Mouse (Mus musculus): ENCODE data around the gene Rsbn1l. TPM values are rescaled to one million over a fixed set of nuclear protein-coding genes. Genes with fewer than 3 reads are reported as not detected.
"Not testable (repeated sequence)": the region's sequence is repeated elsewhere in the genome, so short reads cannot be mapped to it uniquely, and the experiment has no call there.

Rsbn1l gene
- polyA plus RNA-seq, 1 experiment: 6.1 TPM

DNA sequence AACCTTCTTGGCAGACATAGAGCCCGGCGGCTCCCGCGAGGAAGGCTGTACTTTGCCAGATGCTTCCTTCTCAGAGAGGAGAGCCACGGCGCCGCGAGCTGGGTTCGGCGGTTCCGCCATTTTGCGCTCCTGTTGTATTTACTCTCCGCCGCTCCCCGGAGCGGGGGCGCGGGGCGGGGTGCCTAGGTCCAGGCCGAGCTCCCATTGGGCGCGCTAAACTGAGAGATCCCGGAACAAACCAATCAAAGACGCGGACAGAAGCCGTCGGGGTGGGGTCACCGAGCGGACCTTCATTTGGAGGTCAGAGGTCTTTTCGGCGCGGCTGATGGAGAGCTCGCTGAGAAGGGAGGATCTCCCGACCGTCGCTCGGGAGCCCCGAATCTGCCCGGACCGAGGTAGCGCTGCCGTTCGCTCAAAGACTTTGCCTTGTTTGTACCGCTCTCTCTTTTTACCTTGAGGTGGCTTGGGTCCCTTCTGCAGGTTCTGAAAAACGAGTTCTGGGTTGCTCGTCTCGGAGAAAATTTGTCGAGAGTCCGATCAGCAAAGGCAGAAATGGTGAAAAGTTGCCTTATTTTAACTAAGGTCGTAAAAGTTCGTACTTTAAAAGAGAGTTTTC lies 4.4 kb downstream of the Rsbn1l start:
- DNase-seq (ENCODE audit: low read depth in 1 of 2, low spot score in 2 of 2): peak; percentile 90 to 96
- WGBS: under 1% methylated on average over 51 of the region's 51 CpGs
- no peaks in the 10 kb centered on the region for H3K36me3 ChIP-seq (ENCODE audit: control insufficient read depth, insufficient read depth, low read length)
- peak overlapping the region; percentile 93 for H3K4me3 ChIP-seq (ENCODE audit: extremely low read depth, insufficient read depth, insufficient read length)
- H3K4me1 ChIP-seq (ENCODE audit: control insufficient read depth, insufficient read depth, insufficient read length): peaks cover 26% of the 10 kb centered on the region
- no peaks in the 10 kb centered on the region for H3K27me3 ChIP-seq (ENCODE audit: control insufficient read depth, insufficient read depth, low read length)
- H3K27ac ChIP-seq (ENCODE audit: insufficient read depth, low read length): peak overlapping the region; percentile 97
- TF ChIP-seq CTCF (IDR thresholded peaks at IDR 0.05; ENCODE audit: extremely low read depth, insufficient read depth, insufficient read length, insufficient replicate concordance): no peak; the same call in 1 of the 2 replicates
- peak; percentile 57 for TF ChIP-seq POLR2A (IDR thresholded peaks at IDR 0.05; ENCODE audit: low read depth, low read length)

DNA sequence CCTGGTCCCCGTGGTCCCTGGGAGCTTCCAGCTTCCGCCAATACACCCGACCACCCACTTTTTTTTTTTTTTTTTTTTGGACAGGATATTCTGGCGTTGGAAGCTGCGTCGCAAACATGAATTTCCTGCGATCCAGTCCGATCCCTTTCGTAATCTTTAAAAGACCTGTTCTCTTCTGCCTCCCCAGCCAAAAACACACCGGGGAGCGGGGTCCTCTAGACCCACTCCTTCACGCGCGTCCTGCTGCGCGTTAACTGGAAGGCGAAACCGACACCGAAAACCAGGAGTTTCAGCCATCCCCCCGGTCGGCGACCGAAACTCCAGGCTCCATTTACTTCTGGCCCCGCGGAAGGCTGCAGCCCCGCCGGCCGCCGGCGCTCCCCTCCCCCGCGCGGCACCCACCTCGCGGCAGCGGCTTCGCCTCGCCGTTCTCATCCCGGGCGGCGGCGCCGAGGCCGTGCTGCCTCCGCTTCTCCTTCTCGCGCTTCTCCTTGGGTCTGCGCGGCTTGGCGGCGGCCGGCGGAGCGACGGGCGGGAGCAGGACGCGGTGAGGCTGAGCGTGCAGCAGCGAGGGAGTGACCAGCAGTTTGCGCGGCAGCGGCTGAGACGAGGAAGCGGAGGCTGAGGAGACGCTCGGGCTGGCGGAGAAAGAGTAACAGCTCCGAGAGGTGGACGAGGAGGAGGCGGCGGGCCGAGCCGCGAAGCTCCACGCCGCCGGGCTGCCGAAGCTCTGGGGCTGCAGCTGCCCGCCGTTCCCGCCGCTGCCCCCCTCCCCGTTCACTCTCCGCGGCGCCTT lies 5.1 kb downstream of the Rsbn1l start:
- peak in 1 of 2 experiments; percentile 43 for DNase-seq (ENCODE audit: low read depth in 1 of 2, low spot score in 2 of 2)
- H3K4me1 ChIP-seq (ENCODE audit: control insufficient read depth, insufficient read depth, insufficient read length): peaks cover 26% of the 10 kb centered on the region
- TF ChIP-seq CTCF (IDR thresholded peaks at IDR 0.05; ENCODE audit: extremely low read depth, insufficient read depth, insufficient read length, insufficient replicate concordance): no peak
- TF ChIP-seq POLR2A (IDR thresholded peaks at IDR 0.05; ENCODE audit: low read depth, low read length): no peak
- H3K4me3 ChIP-seq (ENCODE audit: extremely low read depth, insufficient read depth, insufficient read length): peak overlapping the region; percentile 89
- no peaks in the 10 kb centered on the region for H3K27me3 ChIP-seq (ENCODE audit: control insufficient read depth, insufficient read depth, low read length)
- no peaks in the 10 kb centered on the region for H3K36me3 ChIP-seq (ENCODE audit: control insufficient read depth, insufficient read depth, low read length)
- peak overlapping the region; percentile 97 for H3K27ac ChIP-seq (ENCODE audit: insufficient read depth, low read length)
- under 1% methylated on average over 85 of the region's 88 CpGs for WGBS

DNA sequence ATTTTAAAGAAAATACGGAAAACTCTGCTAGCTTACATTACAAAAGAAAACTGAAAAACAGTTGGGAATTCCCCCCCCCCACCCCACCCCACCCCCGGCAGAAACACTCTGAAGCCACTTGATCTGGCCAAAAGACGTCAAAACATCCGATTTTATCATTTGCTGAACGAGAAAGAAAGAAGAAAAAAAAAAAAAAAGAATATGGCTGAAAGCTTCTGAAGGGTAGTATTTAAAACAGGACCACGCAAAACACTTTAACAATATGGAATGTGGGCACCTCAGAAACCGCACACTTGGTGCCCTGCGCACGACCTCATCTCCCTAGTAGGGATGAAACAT lies 5.7 kb downstream of the Rsbn1l start:
- TF ChIP-seq POLR2A (IDR thresholded peaks at IDR 0.05; ENCODE audit: low read depth, low read length) (no peak), CTCF (IDR thresholded peaks at IDR 0.05; ENCODE audit: extremely low read depth, insufficient read depth, insufficient read length, insufficient replicate concordance) (no peak)
- peak overlapping the region; percentile 89 for H3K4me3 ChIP-seq (ENCODE audit: extremely low read depth, insufficient read depth, insufficient read length)
- WGBS: 0% methylated on average over 9 of the region's 9 CpGs
- no peaks in the 10 kb centered on the region for H3K36me3 ChIP-seq (ENCODE audit: control insufficient read depth, insufficient read depth, low read length)
- no peaks in the 10 kb centered on the region for H3K27me3 ChIP-seq (ENCODE audit: control insufficient read depth, insufficient read depth, low read length)
- H3K4me1 ChIP-seq (ENCODE audit: control insufficient read depth, insufficient read depth, insufficient read length): peaks cover 26% of the 10 kb centered on the region
- DNase-seq (ENCODE audit: low read depth in 1 of 2, low spot score in 2 of 2): no peak
- peak overlapping the region; percentile 97 for H3K27ac ChIP-seq (ENCODE audit: insufficient read depth, low read length)

DNA sequence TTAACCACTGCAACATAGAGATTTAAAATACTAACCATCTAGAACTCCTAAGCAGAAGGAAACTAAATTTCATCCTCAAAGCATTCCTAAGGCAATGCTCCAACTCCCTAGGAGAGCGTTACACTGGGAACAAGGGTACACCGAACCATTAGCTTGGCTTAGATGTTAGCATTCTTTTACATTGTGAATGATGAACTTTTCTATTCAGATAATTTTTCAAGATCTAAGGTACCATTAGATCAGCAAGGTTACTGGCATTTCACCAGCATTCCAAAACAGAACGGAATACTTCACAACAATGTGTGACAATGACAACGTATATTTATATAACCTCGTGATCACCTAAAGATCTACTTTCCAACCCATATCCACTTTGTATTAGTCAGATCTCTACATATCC lies 6.1 kb downstream of the Rsbn1l start:
- no peak overlapping the region for H3K27ac ChIP-seq (ENCODE audit: insufficient read depth, low read length)
- peaks cover 28% of the 10 kb centered on the region for H3K4me1 ChIP-seq (ENCODE audit: control insufficient read depth, insufficient read depth, insufficient read length)
- DNase-seq (ENCODE audit: low read depth in 1 of 2, low spot score in 2 of 2): no peak
- TF ChIP-seq POLR2A (IDR thresholded peaks at IDR 0.05; ENCODE audit: low read depth, low read length) (no peak), CTCF (IDR thresholded peaks at IDR 0.05; ENCODE audit: extremely low read depth, insufficient read depth, insufficient read length, insufficient replicate concordance) (no peak)
- 5% methylated on average over 5 of the region's 5 CpGs for whole genome bisulfite sequencing
- H3K36me3 ChIP-seq (ENCODE audit: control insufficient read depth, insufficient read depth, low read length): no peaks in the 10 kb centered on the region
- no peaks in the 10 kb centered on the region for H3K27me3 ChIP-seq (ENCODE audit: control insufficient read depth, insufficient read depth, low read length)
- H3K4me3 ChIP-seq (ENCODE audit: extremely low read depth, insufficient read depth, insufficient read length): peak overlapping the region; percentile 25; the same call in 1 of the 2 replicates

DNA sequence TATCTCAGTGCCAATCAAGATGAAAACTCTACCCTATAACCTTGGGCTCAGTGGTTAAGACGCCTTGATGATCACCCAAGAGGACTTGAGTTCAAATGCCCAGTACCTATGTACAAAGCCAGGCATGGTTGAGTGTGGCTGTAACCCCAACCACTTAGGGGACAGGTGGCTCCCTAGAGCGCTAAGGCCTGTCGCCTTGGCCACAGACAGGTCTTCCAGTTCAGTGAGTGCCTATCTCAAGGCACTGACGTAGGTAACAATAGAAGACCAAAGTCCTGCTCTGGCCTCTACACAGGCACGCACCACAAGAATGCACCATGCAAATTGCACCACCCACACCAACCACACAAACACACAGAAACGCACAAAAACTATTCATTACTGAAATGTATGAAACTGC lies 9.3 kb downstream of the Rsbn1l start:
- DNase-seq (ENCODE audit: low read depth in 1 of 2, low spot score in 2 of 2): no peak
- H3K27ac ChIP-seq (ENCODE audit: insufficient read depth, low read length): no peak overlapping the region
- 46% methylated on average over 6 of the region's 6 CpGs for WGBS
- peaks cover 28% of the 10 kb centered on the region for H3K4me1 ChIP-seq (ENCODE audit: control insufficient read depth, insufficient read depth, insufficient read length)
- H3K36me3 ChIP-seq (ENCODE audit: control insufficient read depth, insufficient read depth, low read length): no peaks in the 10 kb centered on the region
- no peak overlapping the region for H3K4me3 ChIP-seq (ENCODE audit: extremely low read depth, insufficient read depth, insufficient read length)
- TF ChIP-seq POLR2A (IDR thresholded peaks at IDR 0.05; ENCODE audit: low read depth, low read length) (no peak), CTCF (IDR thresholded peaks at IDR 0.05; ENCODE audit: extremely low read depth, insufficient read depth, insufficient read length, insufficient replicate concordance) (no peak)
- H3K27me3 ChIP-seq (ENCODE audit: control insufficient read depth, insufficient read depth, low read length): no peaks in the 10 kb centered on the region

DNA sequence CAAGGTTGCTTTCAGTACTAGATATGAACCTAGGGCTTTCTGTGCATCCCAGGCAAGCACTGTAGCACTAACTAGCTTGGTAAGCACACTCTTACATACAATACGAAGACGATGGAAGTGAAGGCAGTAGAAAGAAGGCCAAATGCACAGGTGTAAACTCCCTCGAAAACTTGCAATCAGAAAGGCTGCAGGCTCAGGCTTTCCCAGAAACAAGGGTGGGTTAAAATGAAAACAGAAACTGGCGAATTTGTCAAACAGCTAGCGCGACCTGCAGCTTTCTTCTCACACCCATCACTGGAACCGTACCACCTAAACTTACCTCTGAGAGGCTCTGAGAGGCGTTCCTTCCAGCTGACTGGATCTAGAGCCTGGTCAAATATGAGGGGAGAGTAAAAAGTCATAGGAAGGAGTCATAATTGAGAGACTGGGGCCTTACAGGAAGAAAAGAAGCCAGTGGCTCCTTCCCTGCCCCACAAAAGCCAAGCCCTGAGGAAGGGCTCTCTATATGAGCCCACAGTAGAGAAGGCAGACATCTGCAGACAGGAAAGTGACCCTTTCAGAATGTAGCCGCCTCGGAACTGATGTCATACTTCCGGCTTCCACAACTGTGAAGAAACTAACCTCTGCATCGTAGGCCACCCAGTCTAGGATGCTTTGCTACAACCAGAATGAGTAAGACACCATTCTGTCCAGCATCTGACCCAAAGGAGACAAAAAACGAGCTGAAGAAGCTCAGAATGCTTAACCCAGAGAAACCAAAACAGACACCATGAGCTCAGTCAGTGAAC lies 11.0 kb downstream of the Rsbn1l start:
- Histone ChIP-seq H3K36me3 (ENCODE audit: control insufficient read depth, insufficient read depth, low read length) (no peaks in the 10 kb centered on the region), H3K4me1 (ENCODE audit: control insufficient read depth, insufficient read depth, insufficient read length) (peaks cover 40% of the 10 kb centered on the region), H3K4me3 (ENCODE audit: extremely low read depth, insufficient read depth, insufficient read length) (peak overlapping the region; percentile 28; the same call in 1 of the 2 replicates), H3K27ac (ENCODE audit: insufficient read depth, low read length) (peak overlapping the region; percentile 75), H3K27me3 (ENCODE audit: control insufficient read depth, insufficient read depth, low read length) (no peaks in the 10 kb centered on the region)
- DNase-seq (ENCODE audit: low read depth in 1 of 2, low spot score in 2 of 2): peak in 1 of 2 experiments; percentile 39
- TF ChIP-seq POLR2A (IDR thresholded peaks at IDR 0.05; ENCODE audit: low read depth, low read length) (no peak), CTCF (IDR thresholded peaks at IDR 0.05; ENCODE audit: extremely low read depth, insufficient read depth, insufficient read length, insufficient replicate concordance) (no peak)
- WGBS: 7% methylated on average over 13 of the region's 13 CpGs

DNA sequence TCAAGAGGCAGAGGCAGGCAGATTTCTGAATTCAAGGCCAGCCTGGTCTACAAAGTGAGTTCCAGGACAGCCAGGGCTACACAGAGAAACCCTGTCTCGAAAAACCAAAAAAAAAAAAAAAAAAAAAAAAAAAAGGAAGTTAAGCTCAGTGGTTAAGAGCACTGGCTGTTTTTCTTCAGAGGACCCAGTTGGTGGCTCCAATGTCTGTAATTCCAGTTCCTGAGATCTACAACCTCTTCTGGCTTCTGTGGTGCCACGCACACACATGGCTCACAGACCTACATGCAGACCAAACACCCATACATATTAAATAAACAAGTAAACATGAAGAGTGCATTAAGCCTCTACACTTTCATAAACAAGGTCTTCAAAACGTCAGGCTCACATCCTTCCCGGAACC lies 12.4 kb downstream of the Rsbn1l start:
- not testable (repeated sequence) for DNase-seq (ENCODE audit: low read depth in 1 of 2, low spot score in 2 of 2); H3K36me3 ChIP-seq (ENCODE audit: control insufficient read depth, insufficient read depth, low read length); H3K27me3 ChIP-seq (ENCODE audit: control insufficient read depth, insufficient read depth, low read length); H3K4me3 ChIP-seq (ENCODE audit: extremely low read depth, insufficient read depth, insufficient read length); H3K27ac ChIP-seq (ENCODE audit: insufficient read depth, low read length)
- peaks cover 45% of the 10 kb centered on the region for H3K4me1 ChIP-seq (ENCODE audit: control insufficient read depth, insufficient read depth, insufficient read length)
- 43% methylated on average over 4 of the region's 4 CpGs for WGBS

Measured in spleen, adult 2 months (tissue).